Mouse (Mus musculus): Measurements from ENCODE around the gene Syt7.

GRCm38 (mm10) chr19:10413701-10414242, 24.9 kb downstream of the Syt7 start:
- TF ChIP-seq CTCF (IDR thresholded peaks at IDR 0.05; ENCODE audit: low read depth), result no peak
- TF ChIP-seq EP300 (IDR thresholded peaks at IDR 0.05; ENCODE audit: low read depth), result no peak

Measured in heart, postnatal 0 days (tissue).